Mouse (Mus musculus): Measurements from ENCODE around the gene Map10. TPM values are rescaled to one million over a fixed set of nuclear protein-coding genes. Genes with fewer than 3 reads are reported as not detected.

Gene Map10
- polyA plus RNA-seq, 1 experiment from 2014 or later: 1.1 TPM

GRCm38 (mm10) chr8:125716211-125716610, 46.6 kb downstream of the Map10 start:
- Histone ChIP-seq H3K27ac (no peak overlapping the region), H3K4me3 (ENCODE audit: inconsistent target) (no peak overlapping the region), H3K79me2 (ENCODE audit: inconsistent target) (no peaks in the 10 kb centered on the region), H3K36me3 (ENCODE audit: inconsistent target) (no peaks in the 10 kb centered on the region)
- WGBS (ENCODE audit: missing documents): 88% methylated on average over 4 of the region's 4 CpGs

DNA sequence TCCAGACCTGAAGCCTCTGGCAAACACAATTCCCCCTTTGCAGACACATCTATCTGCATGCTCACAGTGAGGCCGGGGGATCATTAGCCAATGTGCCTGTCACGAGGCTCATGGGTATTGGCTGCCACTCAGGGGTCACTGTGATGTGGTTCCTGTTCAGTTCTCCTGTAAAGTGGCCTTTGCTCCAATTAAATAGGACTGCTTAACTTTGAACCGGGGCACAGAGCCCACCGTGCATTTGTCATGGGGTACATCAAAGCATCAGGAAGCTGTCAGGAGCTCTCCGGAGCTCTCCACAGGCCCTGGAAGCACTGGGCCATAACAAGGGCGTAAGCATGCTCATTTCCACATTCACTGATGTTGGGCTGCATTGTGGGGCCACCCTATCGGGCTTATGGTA, 47.0 kb downstream of the Map10 start:
- Histone ChIP-seq H3K36me3 (ENCODE audit: inconsistent target) (no peaks in the 10 kb centered on the region), H3K4me3 (ENCODE audit: inconsistent target) (no peak overlapping the region), H3K27ac (no peak overlapping the region), H3K79me2 (ENCODE audit: inconsistent target) (no peaks in the 10 kb centered on the region)
- WGBS (ENCODE audit: missing documents): 93% methylated on average over 7 of the region's 7 CpGs

DNA sequence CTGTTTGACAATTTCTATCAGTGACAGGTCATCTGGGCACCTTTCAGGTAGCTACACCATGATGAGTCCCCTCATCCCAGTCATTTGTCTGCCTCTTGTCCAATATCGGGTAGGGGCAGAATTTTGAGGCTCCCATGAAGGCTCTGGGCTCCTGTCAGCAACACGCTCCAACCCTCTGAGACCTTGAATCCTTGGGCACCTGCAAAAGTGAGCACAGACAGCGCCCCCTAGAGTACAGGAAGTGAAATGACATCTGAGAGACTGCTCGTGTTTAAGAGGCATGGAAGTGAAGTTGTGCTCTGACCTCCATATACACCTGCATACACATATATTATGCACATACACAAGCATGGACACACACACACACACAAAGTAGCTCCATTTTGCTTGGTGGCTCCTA, 49.3 kb downstream of the Map10 start:
- Histone ChIP-seq H3K36me3 (ENCODE audit: inconsistent target) (no peaks in the 10 kb centered on the region), H3K27ac (no peak overlapping the region), H3K79me2 (ENCODE audit: inconsistent target) (no peaks in the 10 kb centered on the region), H3K4me3 (ENCODE audit: inconsistent target) (no peak overlapping the region)
- 78% methylated on average over 4 of the region's 4 CpGs for WGBS (ENCODE audit: missing documents)

DNA sequence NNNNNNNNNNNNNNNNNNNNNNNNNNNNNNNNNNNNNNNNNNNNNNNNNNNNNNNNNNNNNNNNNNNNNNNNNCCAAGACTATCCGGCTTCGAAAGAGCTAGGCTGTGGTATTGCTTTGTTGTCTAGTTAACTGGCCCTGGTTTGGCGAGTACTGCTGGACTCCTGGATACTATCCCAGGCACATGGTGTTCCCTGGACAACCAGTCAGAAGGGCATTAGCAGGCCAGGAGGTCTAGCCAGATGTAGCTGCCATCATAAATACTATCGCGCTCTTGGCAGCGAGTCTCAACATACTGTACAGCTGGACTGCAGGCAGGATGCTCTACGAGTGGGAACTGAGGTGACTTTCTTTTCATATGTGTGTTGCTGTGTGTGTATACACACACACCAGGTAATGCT, 53.1 kb downstream of the Map10 start:
- H3K36me3 ChIP-seq (ENCODE audit: inconsistent target): no peaks in the 10 kb centered on the region
- WGBS (ENCODE audit: missing documents): 89% methylated on average over 7 of the region's 7 CpGs
- H3K27ac ChIP-seq: no peak overlapping the region
- H3K79me2 ChIP-seq (ENCODE audit: inconsistent target): no peaks in the 10 kb centered on the region
- H3K4me3 ChIP-seq (ENCODE audit: inconsistent target): no peak overlapping the region

Other genes with a start within 250 kb of the Map10 start
- gene Sipa1l2, start 100.0 kb upstream of the Map10 start, polyA plus RNA-seq (2018): 7.2 to 21.6 TPM (median 7.7 TPM) in 3 replicates
- gene Ntpcr, start 60.1 kb downstream of the Map10 start, polyA plus RNA-seq (2018): 20.0 to 70.1 TPM (median 33.8 TPM) in 3 replicates
- not detected in 3 replicates for gene Pcnx2, start 228.5 kb downstream of the Map10 start, polyA plus RNA-seq (2018)
- gene Map3k21, start 240.6 kb downstream of the Map10 start, polyA plus RNA-seq (2018): not detected in 3 replicates